Mouse (Mus musculus): ENCODE measurements around the gene Ppargc1a. TPM values are rescaled to one million over a fixed set of nuclear protein-coding genes. Genes with fewer than 3 reads are reported as not detected.

The Ppargc1a gene
- polyA plus RNA-seq, 1 experiment from 2014 or later: 4.3 TPM

- H3K4me2 ChIP-seq (ENCODE audit: low read depth, low read length): no peak overlapping the region
- no peaks in the 10 kb centered on the region for H3K27me3 ChIP-seq (ENCODE audit: control insufficient read depth, insufficient read depth, low read depth, low read length)
- no peaks in the 10 kb centered on the region for H3K9me3 ChIP-seq (replicated peaks; ENCODE audit: control insufficient read depth, low read length)
- H3K4me1 ChIP-seq (ENCODE audit: control insufficient read depth, low read depth, low read length): no peaks in the 10 kb centered on the region
- no peak for ATAC-seq (ENCODE audit: low read depth)
- no peak overlapping the region for H3K4me3 ChIP-seq (ENCODE audit: low read depth, low read length)
- no peak overlapping the region for H3K27ac ChIP-seq (ENCODE audit: low read length)
- H3K36me3 ChIP-seq (ENCODE audit: control insufficient read depth, insufficient read depth): no peaks in the 10 kb centered on the region
- 72% methylated on average over 4 of the region's 4 CpGs for WGBS (ENCODE audit: insufficient replicate concordance)
- no peak overlapping the region for H3K9ac ChIP-seq (ENCODE audit: low read depth, low read length)
Measured at GRCm38 (mm10) chr5:51471614-51472013, 95.9 kb downstream of the Ppargc1a start.

- no peak for ATAC-seq (ENCODE audit: low read depth)
- no peaks in the 10 kb centered on the region for H3K27me3 ChIP-seq (ENCODE audit: control insufficient read depth, insufficient read depth, low read depth, low read length)
- 42% methylated on average over 5 of the region's 5 CpGs for WGBS (ENCODE audit: insufficient replicate concordance)
- H3K9ac ChIP-seq (ENCODE audit: low read depth, low read length): no peak overlapping the region
- H3K4me3 ChIP-seq (ENCODE audit: low read depth, low read length): no peak overlapping the region
- no peaks in the 10 kb centered on the region for H3K9me3 ChIP-seq (replicated peaks; ENCODE audit: control insufficient read depth, low read length)
- no peak overlapping the region for H3K4me2 ChIP-seq (ENCODE audit: low read depth, low read length)
- no peaks in the 10 kb centered on the region for H3K36me3 ChIP-seq (ENCODE audit: control insufficient read depth, insufficient read depth)
- no peaks in the 10 kb centered on the region for H3K4me1 ChIP-seq (ENCODE audit: control insufficient read depth, low read depth, low read length)
- no peak overlapping the region for H3K27ac ChIP-seq (ENCODE audit: low read length)
Measured at GRCm38 (mm10) chr5:51466036-51466435, 101.5 kb downstream of the Ppargc1a start.

- Histone ChIP-seq H3K9ac (ENCODE audit: low read depth, low read length) (no peak overlapping the region), H3K4me2 (ENCODE audit: low read depth, low read length) (no peak overlapping the region), H3K27me3 (ENCODE audit: control insufficient read depth, insufficient read depth, low read depth, low read length) (no peaks in the 10 kb centered on the region), H3K36me3 (ENCODE audit: control insufficient read depth, insufficient read depth) (no peaks in the 10 kb centered on the region), H3K4me1 (ENCODE audit: control insufficient read depth, low read depth, low read length) (no peaks in the 10 kb centered on the region), H3K9me3 (replicated peaks; ENCODE audit: control insufficient read depth, low read length) (no peaks in the 10 kb centered on the region), H3K4me3 (ENCODE audit: low read depth, low read length) (no peak overlapping the region), H3K27ac (ENCODE audit: low read length) (no peak overlapping the region)
- no peak for ATAC-seq (ENCODE audit: low read depth)
- WGBS (ENCODE audit: insufficient replicate concordance): 56% methylated on average over 3 of the region's 3 CpGs
Measured at GRCm38 (mm10) chr5:51452033-51452432, 115.5 kb downstream of the Ppargc1a start.

DNA sequence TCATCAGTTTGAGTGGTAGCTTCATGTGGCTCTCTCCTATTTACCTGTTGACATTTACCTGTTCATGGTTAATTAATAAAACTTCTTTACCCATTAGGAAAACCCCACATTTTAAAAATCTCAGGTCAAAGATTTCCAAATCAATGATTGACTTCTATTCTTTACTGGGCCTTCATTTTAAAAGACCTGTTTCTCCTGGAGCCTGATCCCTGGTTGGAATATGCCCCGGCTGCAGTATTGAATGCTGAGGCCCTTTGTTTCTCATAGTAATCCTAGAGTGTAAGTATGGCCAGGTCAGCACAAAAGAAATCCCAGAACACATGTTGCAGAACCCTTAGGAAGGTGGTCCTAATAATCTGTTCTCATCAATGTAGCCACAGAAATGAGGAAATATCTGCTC, 119.9 kb downstream of the Ppargc1a start:
- Histone ChIP-seq H3K4me2 (ENCODE audit: low read depth, low read length) (no peak overlapping the region), H3K27me3 (ENCODE audit: control insufficient read depth, insufficient read depth, low read depth, low read length) (no peaks in the 10 kb centered on the region), H3K4me3 (ENCODE audit: low read depth, low read length) (no peak overlapping the region), H3K9ac (ENCODE audit: low read depth, low read length) (no peak overlapping the region), H3K4me1 (ENCODE audit: control insufficient read depth, low read depth, low read length) (no peaks in the 10 kb centered on the region), H3K36me3 (ENCODE audit: control insufficient read depth, insufficient read depth) (no peaks in the 10 kb centered on the region), H3K9me3 (replicated peaks; ENCODE audit: control insufficient read depth, low read length) (no peaks in the 10 kb centered on the region), H3K27ac (ENCODE audit: low read length) (no peak overlapping the region)
- WGBS (ENCODE audit: insufficient replicate concordance): 46% methylated on average over 1 of the region's 1 CpGs
- ATAC-seq (ENCODE audit: low read depth): no peak

DNA sequence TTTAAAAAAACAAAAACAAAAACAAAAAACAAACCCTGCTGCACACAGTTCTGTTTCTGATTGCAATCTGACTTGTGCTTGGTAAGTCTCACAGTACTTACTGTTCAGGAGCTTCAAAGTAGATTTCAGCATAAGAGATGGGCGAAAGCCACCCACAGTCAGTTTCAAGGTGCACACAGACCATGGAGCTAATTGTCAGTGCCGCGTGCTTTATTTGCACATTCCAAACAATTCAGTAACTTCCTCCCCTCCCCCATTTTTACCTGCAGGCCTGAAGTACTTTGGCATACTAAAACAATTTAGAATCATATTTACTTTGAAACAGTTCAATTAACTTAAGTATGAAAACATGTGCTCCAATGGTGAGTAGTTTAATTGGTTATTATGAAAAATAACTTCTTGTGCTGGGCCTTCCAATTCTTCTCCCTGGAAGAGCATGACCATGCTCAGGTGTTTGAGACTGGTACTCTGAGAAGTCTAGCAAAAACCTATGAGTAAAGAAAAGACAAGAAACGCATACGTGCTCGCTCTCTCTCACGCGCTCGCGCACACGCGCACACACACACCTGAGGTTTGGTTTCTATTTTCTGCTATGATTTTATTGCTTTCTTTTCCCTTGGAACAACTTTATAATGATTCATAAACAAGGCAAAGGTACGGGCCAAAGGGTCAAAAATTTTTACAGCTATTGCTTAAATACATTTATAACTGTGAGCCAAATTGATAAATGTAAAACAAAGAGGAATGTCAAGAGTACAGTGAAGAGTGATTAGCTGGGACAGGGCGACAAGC, 121.0 kb downstream of the Ppargc1a start:
- no peaks in the 10 kb centered on the region for H3K4me1 ChIP-seq (ENCODE audit: control insufficient read depth, low read depth, low read length)
- H3K27ac ChIP-seq (ENCODE audit: low read length): no peak overlapping the region
- no peak for ATAC-seq (ENCODE audit: low read depth)
- H3K9me3 ChIP-seq (replicated peaks; ENCODE audit: control insufficient read depth, low read length): no peaks in the 10 kb centered on the region
- H3K4me2 ChIP-seq (ENCODE audit: low read depth, low read length): no peak overlapping the region
- H3K4me3 ChIP-seq (ENCODE audit: low read depth, low read length): no peak overlapping the region
- H3K9ac ChIP-seq (ENCODE audit: low read depth, low read length): no peak overlapping the region
- 77% methylated on average over 14 of the region's 14 CpGs for WGBS (ENCODE audit: insufficient replicate concordance)
- no peaks in the 10 kb centered on the region for H3K27me3 ChIP-seq (ENCODE audit: control insufficient read depth, insufficient read depth, low read depth, low read length)
- no peaks in the 10 kb centered on the region for H3K36me3 ChIP-seq (ENCODE audit: control insufficient read depth, insufficient read depth)

- H3K4me2 ChIP-seq (ENCODE audit: low read depth, low read length): no peak overlapping the region
- H3K9me3 ChIP-seq (replicated peaks; ENCODE audit: control insufficient read depth, low read length): no peaks in the 10 kb centered on the region
- no peaks in the 10 kb centered on the region for H3K27me3 ChIP-seq (ENCODE audit: control insufficient read depth, insufficient read depth, low read depth, low read length)
- H3K27ac ChIP-seq (ENCODE audit: low read length): no peak overlapping the region
- no peak overlapping the region for H3K9ac ChIP-seq (ENCODE audit: low read depth, low read length)
- ATAC-seq (ENCODE audit: low read depth): no peak
- H3K4me1 ChIP-seq (ENCODE audit: control insufficient read depth, low read depth, low read length): no peaks in the 10 kb centered on the region
- H3K36me3 ChIP-seq (ENCODE audit: control insufficient read depth, insufficient read depth): no peaks in the 10 kb centered on the region
- H3K4me3 ChIP-seq (ENCODE audit: low read depth, low read length): no peak overlapping the region
Measured at GRCm38 (mm10) chr5:51445726-51446125, 121.8 kb downstream of the Ppargc1a start.

- no peaks in the 10 kb centered on the region for H3K27me3 ChIP-seq (ENCODE audit: control insufficient read depth, insufficient read depth, low read depth, low read length)
- no peak overlapping the region for H3K4me3 ChIP-seq (ENCODE audit: low read depth, low read length)
- no peaks in the 10 kb centered on the region for H3K36me3 ChIP-seq (ENCODE audit: control insufficient read depth, insufficient read depth)
- ATAC-seq (ENCODE audit: low read depth): no peak
- no peaks in the 10 kb centered on the region for H3K4me1 ChIP-seq (ENCODE audit: control insufficient read depth, low read depth, low read length)
- H3K9me3 ChIP-seq (replicated peaks; ENCODE audit: control insufficient read depth, low read length): no peaks in the 10 kb centered on the region
- H3K9ac ChIP-seq (ENCODE audit: low read depth, low read length): no peak overlapping the region
- H3K27ac ChIP-seq (ENCODE audit: low read length): no peak overlapping the region
- no peak overlapping the region for H3K4me2 ChIP-seq (ENCODE audit: low read depth, low read length)
- 18% methylated on average over 4 of the region's 4 CpGs for WGBS (ENCODE audit: insufficient replicate concordance)
Measured at GRCm38 (mm10) chr5:51439773-51440172, 127.8 kb downstream of the Ppargc1a start.

DNA sequence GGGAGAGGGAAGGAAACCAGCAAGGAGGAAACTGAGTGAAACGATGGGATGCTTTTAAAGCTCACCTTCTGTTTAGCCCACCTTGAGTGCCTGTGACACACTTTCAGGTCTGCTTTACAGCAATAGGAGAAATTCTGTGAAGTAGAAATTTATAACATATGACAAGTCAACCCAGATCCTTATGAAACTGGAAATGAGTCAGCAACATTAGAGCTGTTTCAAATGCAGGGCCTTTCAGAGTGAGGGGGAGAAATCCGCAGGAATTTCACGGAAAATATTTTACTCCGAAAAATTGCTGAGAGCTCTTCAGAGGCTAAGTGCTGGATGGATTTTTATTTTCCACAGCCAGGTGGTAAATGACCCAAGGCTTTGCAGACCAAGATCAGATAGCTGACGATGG, 133.6 kb downstream of the Ppargc1a start:
- H3K4me3 ChIP-seq (ENCODE audit: low read depth, low read length): no peak overlapping the region
- no peak overlapping the region for H3K27ac ChIP-seq (ENCODE audit: low read length)
- no peak for ATAC-seq (ENCODE audit: low read depth)
- H3K9me3 ChIP-seq (replicated peaks; ENCODE audit: control insufficient read depth, low read length): no peaks in the 10 kb centered on the region
- H3K9ac ChIP-seq (ENCODE audit: low read depth, low read length): no peak overlapping the region
- no peaks in the 10 kb centered on the region for H3K4me1 ChIP-seq (ENCODE audit: control insufficient read depth, low read depth, low read length)
- H3K36me3 ChIP-seq (ENCODE audit: control insufficient read depth, insufficient read depth): no peaks in the 10 kb centered on the region
- H3K27me3 ChIP-seq (ENCODE audit: control insufficient read depth, insufficient read depth, low read depth, low read length): no peaks in the 10 kb centered on the region
- H3K4me2 ChIP-seq (ENCODE audit: low read depth, low read length): no peak overlapping the region
- WGBS (ENCODE audit: insufficient replicate concordance): 62% methylated on average over 5 of the region's 5 CpGs

- no peak for ATAC-seq (ENCODE audit: low read depth)
- Histone ChIP-seq H3K4me1 (ENCODE audit: control insufficient read depth, low read depth, low read length) (no peaks in the 10 kb centered on the region), H3K36me3 (ENCODE audit: control insufficient read depth, insufficient read depth) (no peaks in the 10 kb centered on the region), H3K9ac (ENCODE audit: low read depth, low read length) (no peak overlapping the region), H3K4me3 (ENCODE audit: low read depth, low read length) (no peak overlapping the region), H3K4me2 (ENCODE audit: low read depth, low read length) (no peak overlapping the region), H3K27ac (ENCODE audit: low read length) (no peak overlapping the region), H3K27me3 (ENCODE audit: control insufficient read depth, insufficient read depth, low read depth, low read length) (no peaks in the 10 kb centered on the region), H3K9me3 (replicated peaks; ENCODE audit: control insufficient read depth, low read length) (no peaks in the 10 kb centered on the region)
- WGBS (ENCODE audit: insufficient replicate concordance): 70% methylated on average over 2 of the region's 2 CpGs
Measured at GRCm38 (mm10) chr5:51432532-51432931, 135.0 kb downstream of the Ppargc1a start.

Data from liver, embryonic 16.5 days (tissue).